Mouse (Mus musculus) heart, adult 2 months (tissue): ENCODE results near the gene Cep164.

Source experiments
- CTCF ChIP-seq: fragments of 200-600 bp; IDR thresholded peaks from 2 replicates; pipeline ENCODE4 v1.8.1; 2022; ENCODE audit warnings: antibody characterized with exemption, mild to moderate bottlenecking, moderate library complexity
- EP300 ChIP-seq: fragments of 200-500 bp; IDR thresholded peaks from 2 replicates; pipeline ENCODE4 v1.6.1; 2011; ENCODE audit warnings: low read depth, low read length, control low read depth; ENCODE audit not compliant: insufficient read depth

- no peak for TF ChIP-seq EP300
- TF ChIP-seq CTCF, result no peak
These were observed 16.5 kb downstream of the Cep164 start for GRCm38 (mm10) chr9:45811946-45812345.
